Mouse (Mus musculus) intestine, embryonic 14.5 days (tissue): ENCODE measurements around the gene Cbx7. TPM values are rescaled to one million over a fixed set of nuclear protein-coding genes. Genes with fewer than 3 reads are reported as not detected.
"Not testable (repeated sequence)": the region's sequence is repeated elsewhere in the genome, so short reads cannot be mapped to it uniquely, and the experiment has no call there.

Experiments
- ATAC-seq: fragments of 200-750 bp; cut with Nextera tagmentation; replicated peaks from 2 replicates; pipeline ENCODE4 v1.8.0; 2017; ENCODE audit warnings: low read depth, moderate number of reproducible peaks, moderate TSS enrichment, moderate library complexity; ENCODE audit not compliant: low FRiP score, low TSS enrichment
- DNase-seq: peaks from one replicate; pipeline ENCODE4 v3.0.0-alpha.2; 2018; ENCODE audit warnings: low spot score
- H3K27ac ChIP-seq: fragments of 300-500 bp; sonication (generic); 2 replicates; pipeline ENCODE4 v1.5.1; 2014; ENCODE audit warnings: low read depth, mild to moderate bottlenecking, control low read depth
- H3K27me3 ChIP-seq: fragments of 300-500 bp; sonication (generic); replicated peaks from 2 replicates; pipeline ENCODE4 v1.6.1; 2014; ENCODE audit warnings: low read length, control low read depth; ENCODE audit not compliant: control insufficient read depth, insufficient read depth
- H3K36me3 ChIP-seq: fragments of 300-500 bp; sonication (generic); 2 replicates; pipeline ENCODE4 v1.6.1; 2014; ENCODE audit warnings: low read length, control low read depth; ENCODE audit not compliant: control insufficient read depth, insufficient read depth
- H3K4me1 ChIP-seq: fragments of 300-500 bp; sonication (generic); replicated peaks from 2 replicates; pipeline ENCODE4 v1.6.1; 2014; ENCODE audit warnings: low read length, control low read depth, mixed read lengths; ENCODE audit not compliant: control insufficient read depth, insufficient read depth
- H3K4me2 ChIP-seq: fragments of 300-500 bp; sonication (generic); 2 replicates; pipeline ENCODE4 v1.6.1; 2014; ENCODE audit warnings: low read length
- H3K4me3 ChIP-seq: fragments of 300-500 bp; sonication (generic); 2 replicates; pipeline ENCODE4 v1.5.1; 2014; ENCODE audit warnings: low read depth, low read length, control low read depth, mixed read lengths
- H3K9ac ChIP-seq: fragments of 300-500 bp; sonication (generic); 2 replicates; pipeline ENCODE4 v1.6.1; 2014; ENCODE audit warnings: mild to moderate bottlenecking, low read length
- H3K9me3 ChIP-seq: fragments of 300-500 bp; sonication (generic); 2 replicates; pipeline ENCODE4 v1.6.1; 2016; ENCODE audit warnings: low read length, control low read depth; ENCODE audit not compliant: control insufficient read depth
- WGBS: fragments of 180-500 bp; shearing (Covaris S2); extraction: QIAGEN DNeasy Blood & Tissue Kit; methylation state at CpG from one replicate; pipeline ENCODE4 v1.1.7; 2014; 5-methylcytosine and 5-hydroxymethylcytosine counted together
- polyA plus RNA-seq: library from polyadenylated mRNA; unstranded; fragments of >200 nt; fragmentation: Nextera tagmentation; extraction: Ambion mirVana; gene quantifications from 2 replicates; pipeline ENCODE4 v1.2.1, GENCODE M21; 2014

Gene Cbx7
- polyA plus RNA-seq, 1 experiment from 2014 or later, result 6.2 TPM

DNA sequence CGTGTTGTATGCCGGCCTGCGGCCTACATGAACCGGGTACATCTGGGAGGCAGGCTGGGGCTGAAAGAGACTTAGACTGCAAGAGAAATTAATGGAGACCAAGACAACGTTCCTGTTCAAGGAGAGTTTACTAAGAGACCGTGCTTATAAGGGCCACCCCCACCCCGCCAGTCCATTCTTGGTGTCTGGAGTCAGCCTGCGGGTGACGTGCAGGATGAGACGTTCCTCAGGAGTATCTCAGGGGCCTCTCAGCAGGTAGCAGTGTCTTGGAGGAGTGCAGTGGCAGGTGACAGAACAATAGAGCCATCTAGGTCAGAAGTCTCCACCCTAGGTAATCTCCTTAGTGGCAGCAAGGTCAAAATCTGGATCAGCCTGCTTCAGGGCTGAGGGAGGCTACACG, 66.2 kb downstream of the Cbx7 start:
- H3K36me3 ChIP-seq, H3K27ac ChIP-seq, H3K27me3 ChIP-seq, DNase-seq, H3K9ac ChIP-seq, H3K4me1 ChIP-seq, H3K4me3 ChIP-seq, H3K9me3 ChIP-seq, ATAC-seq, H3K4me2 ChIP-seq: not testable (repeated sequence)
- WGBS, result 82% methylated on average over 11 of the region's 11 CpGs

DNA sequence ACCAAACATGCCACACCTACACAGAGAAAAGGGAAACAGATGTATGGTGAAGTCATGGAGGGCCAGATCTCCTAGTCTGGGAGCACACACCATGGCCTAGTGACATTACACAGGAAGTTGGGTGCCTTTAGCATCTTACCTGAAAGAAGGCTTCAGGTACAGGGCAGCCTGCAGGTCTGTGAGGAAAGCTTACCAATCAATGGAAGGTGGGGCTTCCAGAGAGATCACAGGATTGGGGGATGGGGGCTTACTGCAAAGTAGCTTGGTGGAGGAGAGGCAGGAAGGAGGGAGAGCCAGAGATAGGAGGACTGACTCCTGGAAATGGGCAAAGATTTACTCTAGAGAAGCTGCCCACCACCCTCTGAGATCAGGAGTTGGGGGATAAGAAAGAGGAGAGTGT, 67.0 kb downstream of the Cbx7 start:
- H3K9ac ChIP-seq, result no peak overlapping the region
- no peak overlapping the region for H3K4me3 ChIP-seq
- H3K4me1 ChIP-seq, result no peaks in the 10 kb centered on the region
- H3K36me3 ChIP-seq, result no peaks in the 10 kb centered on the region
- no peak overlapping the region for H3K4me2 ChIP-seq
- no peak for ATAC-seq
- no peak for DNase-seq
- H3K9me3 ChIP-seq, result no peaks in the 10 kb centered on the region
- no peaks in the 10 kb centered on the region for H3K27me3 ChIP-seq
- no peak overlapping the region for H3K27ac ChIP-seq

DNA sequence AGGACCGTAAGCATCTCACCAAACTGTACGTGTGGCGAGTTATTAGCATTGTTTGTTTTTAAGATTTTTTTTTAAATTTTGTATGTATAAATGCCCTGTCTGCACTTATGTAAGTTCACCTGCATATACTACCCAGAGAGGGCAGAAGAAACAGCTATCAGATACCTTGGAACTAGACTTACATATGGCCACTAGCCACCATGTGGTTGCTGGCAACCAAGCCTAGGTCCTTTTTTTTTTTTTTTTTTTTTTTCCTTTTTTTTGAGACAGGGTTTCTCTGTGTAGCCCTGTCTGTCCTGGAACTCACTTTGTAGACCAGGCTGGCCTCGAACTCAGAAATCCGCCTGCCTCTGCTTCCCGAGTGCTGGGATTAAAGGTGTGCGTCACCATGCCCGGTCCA, 67.8 kb downstream of the Cbx7 start:
- H3K9me3 ChIP-seq, H3K4me1 ChIP-seq, H3K36me3 ChIP-seq, H3K9ac ChIP-seq, H3K4me3 ChIP-seq, H3K27ac ChIP-seq, H3K27me3 ChIP-seq, H3K4me2 ChIP-seq, DNase-seq, ATAC-seq: not testable (repeated sequence)
- 93% methylated on average over 8 of the region's 8 CpGs for WGBS

DNA sequence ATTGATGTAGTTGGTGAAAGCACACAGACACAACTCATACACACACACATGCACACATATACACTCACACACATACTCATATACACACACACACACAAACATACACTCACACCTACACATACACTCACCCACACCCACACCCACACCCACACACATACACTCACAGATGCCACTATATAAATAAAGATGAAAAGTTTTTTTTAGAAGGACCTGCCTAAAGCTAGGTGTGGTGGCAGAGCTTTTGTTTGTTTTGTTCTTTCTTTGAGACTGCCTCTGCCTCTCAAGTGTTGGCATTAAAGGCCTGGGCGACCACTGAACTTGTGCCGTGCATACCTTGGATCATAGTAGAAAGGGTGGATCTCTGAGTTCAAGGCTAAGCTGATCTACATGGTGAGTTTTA, 69.5 kb downstream of the Cbx7 start:
- H3K4me1 ChIP-seq, result no peaks in the 10 kb centered on the region
- H3K27me3 ChIP-seq, result no peaks in the 10 kb centered on the region
- H3K9ac ChIP-seq, result no peak overlapping the region
- no peaks in the 10 kb centered on the region for H3K9me3 ChIP-seq
- no peak overlapping the region for H3K27ac ChIP-seq
- H3K36me3 ChIP-seq, result no peaks in the 10 kb centered on the region
- H3K4me3 ChIP-seq, result no peak overlapping the region
- no peak for DNase-seq
- no peak overlapping the region for H3K4me2 ChIP-seq
- ATAC-seq, result no peak
- 87% methylated on average over 2 of the region's 2 CpGs for WGBS

DNA sequence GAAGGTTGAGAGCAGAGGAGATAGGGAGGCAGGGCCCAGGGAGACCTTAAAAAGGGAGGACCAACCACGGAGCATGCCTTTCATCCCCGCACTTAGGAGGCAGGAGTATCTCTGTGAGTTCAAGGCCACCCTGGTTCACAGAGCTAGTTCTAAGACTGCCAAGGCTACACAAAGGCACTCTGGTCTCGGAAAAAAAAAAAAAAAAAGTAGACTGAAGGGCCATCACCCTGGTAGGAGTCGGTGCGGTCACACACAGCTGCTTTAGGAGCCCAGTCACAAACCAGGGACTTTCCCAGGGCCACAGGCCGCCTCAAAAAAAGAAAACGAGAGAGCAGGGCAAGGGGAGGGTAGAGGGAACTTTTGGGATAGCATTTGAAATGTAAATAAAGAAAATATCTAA, 70.2 kb downstream of the Cbx7 start:
- no peak overlapping the region for H3K4me2 ChIP-seq

DNA sequence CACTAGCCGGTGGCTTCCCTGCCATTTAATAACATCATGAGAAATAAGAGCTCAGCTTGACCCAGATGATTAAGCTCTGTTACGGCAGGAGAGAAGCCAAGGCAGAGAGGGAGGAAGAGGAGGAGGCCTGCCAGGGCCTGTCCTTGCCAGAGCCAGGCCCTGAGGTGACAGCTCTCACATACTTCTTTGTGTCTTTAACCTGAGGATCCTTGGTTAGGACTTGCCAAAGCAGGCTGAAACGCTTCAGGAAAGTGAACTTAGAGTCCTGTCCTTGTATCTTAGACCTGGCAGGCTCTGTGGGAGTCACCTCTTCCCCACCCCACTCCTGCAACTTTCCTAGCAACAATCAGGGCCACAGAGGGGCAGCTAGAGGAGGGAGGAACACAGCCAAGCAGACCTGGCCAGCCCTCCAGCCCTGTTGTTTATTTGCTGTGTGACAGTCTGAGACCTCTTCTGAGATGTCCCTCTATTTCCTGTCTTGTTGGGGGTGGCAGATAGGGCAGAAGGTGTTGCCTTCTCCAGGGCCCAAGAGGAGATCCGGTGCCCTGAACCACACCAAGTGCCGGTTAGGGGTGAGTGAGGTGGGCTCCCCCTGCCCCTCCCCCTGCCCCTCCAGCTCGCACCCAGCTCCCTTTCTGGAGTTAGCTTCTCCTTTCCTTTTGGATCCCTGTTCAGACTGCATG, 71.0 kb downstream of the Cbx7 start:
- no peak for ATAC-seq

More for the DNA sequence above, 70.2 kb downstream of the Cbx7 start:
- Histone ChIP-seq H3K9me3 (no peaks in the 10 kb centered on the region), H3K4me3 (no peak overlapping the region), H3K36me3 (no peaks in the 10 kb centered on the region), H3K27ac (no peak overlapping the region), H3K9ac (no peak overlapping the region), H3K27me3 (no peaks in the 10 kb centered on the region), H3K4me1 (no peaks in the 10 kb centered on the region)
- ATAC-seq (no peak), DNase-seq (no peak)
- WGBS, result 76% methylated on average over 7 of the region's 7 CpGs

DNA sequence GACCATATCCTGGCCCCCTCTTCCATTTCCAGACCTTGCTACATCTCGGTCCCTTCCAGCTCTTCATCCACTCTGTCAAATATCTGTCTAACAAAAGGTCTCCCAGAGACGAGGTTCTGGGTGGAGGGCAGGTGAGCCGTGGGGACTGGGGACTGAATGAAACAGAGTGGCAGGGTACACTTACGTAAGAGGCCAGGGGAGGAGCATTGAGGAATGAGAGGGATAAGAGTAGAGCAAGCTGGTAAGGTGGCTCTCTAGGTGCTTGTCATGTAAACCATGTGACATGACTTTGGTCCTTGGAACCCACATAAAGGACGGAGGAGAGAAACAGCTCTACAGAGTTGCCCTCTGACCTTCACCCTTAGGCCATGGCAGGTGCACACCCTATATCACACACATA, 71.9 kb downstream of the Cbx7 start:
- no peak for ATAC-seq
- DNase-seq, result no peak
- Histone ChIP-seq H3K36me3 (no peaks in the 10 kb centered on the region), H3K9me3 (no peaks in the 10 kb centered on the region), H3K4me2 (no peak overlapping the region), H3K4me1 (no peaks in the 10 kb centered on the region), H3K4me3 (no peak overlapping the region), H3K27me3 (no peaks in the 10 kb centered on the region), H3K9ac (no peak overlapping the region), H3K27ac (no peak overlapping the region)
- WGBS, result 87% methylated on average over 5 of the region's 5 CpGs

More for the DNA sequence above, 71.0 kb downstream of the Cbx7 start:
- H3K4me2 ChIP-seq, result no peak overlapping the region
- H3K9me3 ChIP-seq, result no peaks in the 10 kb centered on the region
- no peak overlapping the region for H3K4me3 ChIP-seq
- H3K4me1 ChIP-seq, result no peaks in the 10 kb centered on the region
- no peak overlapping the region for H3K27ac ChIP-seq
- no peak overlapping the region for H3K9ac ChIP-seq
- WGBS, result 78% methylated on average over 6 of the region's 6 CpGs
- DNase-seq, result no peak
- H3K36me3 ChIP-seq, result no peaks in the 10 kb centered on the region
- H3K27me3 ChIP-seq, result no peaks in the 10 kb centered on the region

DNA sequence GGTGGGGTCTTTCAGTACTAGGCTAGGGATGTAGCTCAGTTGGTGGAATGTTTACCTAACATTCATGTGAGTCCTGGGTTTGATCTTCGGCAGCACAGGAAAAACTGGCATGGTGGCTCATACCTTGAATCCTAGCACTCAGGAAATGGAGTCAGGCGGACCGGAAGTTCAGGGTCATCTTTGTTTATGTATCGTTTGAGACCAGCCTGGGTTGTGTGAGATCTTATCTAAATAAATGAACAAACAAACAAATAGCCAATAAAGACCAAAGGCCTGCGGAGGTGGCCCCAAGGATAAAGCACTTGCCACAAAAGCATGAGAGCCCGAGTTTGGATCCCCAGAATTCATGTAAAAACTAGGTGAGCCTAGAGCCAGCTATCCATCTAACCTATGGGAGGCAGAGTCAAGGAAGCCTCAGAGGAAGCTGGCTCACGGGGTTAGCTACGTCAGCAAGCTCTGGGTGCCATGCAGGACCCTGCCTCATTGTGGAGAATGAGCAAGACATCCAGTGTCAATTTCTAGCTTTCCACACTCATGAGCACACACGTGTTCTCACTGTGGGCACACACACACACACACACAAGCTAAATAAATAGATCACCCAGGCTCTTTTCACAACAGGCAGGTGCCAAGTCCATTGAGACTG, 74.7 kb downstream of the Cbx7 start:
- Histone ChIP-seq H3K4me1 (no peaks in the 10 kb centered on the region; the same call in 1 of the 2 replicates), H3K9me3 (no peaks in the 10 kb centered on the region), H3K27ac (no peak overlapping the region), H3K4me2 (no peak overlapping the region), H3K4me3 (no peak overlapping the region), H3K9ac (no peak overlapping the region), H3K27me3 (peaks cover 3% of the 10 kb centered on the region; the same call in 1 of the 2 replicates), H3K36me3 (no peaks in the 10 kb centered on the region)
- DNase-seq (no peak), ATAC-seq (no peak)
- 68% methylated on average over 9 of the region's 9 CpGs for WGBS
